Mouse (Mus musculus) bone marrow macrophage, adult 2 months (primary cell): ENCODE measurements around the gene Eef1akmt4. TPM values are rescaled to one million over a fixed set of nuclear protein-coding genes. Genes with fewer than 3 reads are reported as not detected.
A peak's percentile ranks its signal among the peaks of the same experiment; 100 is the strongest.

Experiments
- H3K27ac ChIP-seq: 2 replicates; pipeline ENCODE4 v1.5.1; 2012; ENCODE audit warnings: low read depth, low read length; ENCODE audit not compliant: insufficient read depth
- H3K4me1 ChIP-seq: 2 replicates; pipeline ENCODE4 v1.6.1; 2012; ENCODE audit warnings: low read length; ENCODE audit not compliant: control insufficient read depth, insufficient read depth
- H3K4me3 ChIP-seq: 2 replicates; pipeline ENCODE4 v1.5.1; 2012; ENCODE audit warnings: mild to moderate bottlenecking, low read length, moderate library complexity; ENCODE audit not compliant: insufficient read depth
- CTCF ChIP-seq: IDR thresholded peaks from 2 replicates; pipeline ENCODE4 v1.5.1; 2012; ENCODE audit warnings: low read depth, mild to moderate bottlenecking, low read length, moderate library complexity
- POLR2A ChIP-seq: IDR thresholded peaks from 2 replicates; pipeline ENCODE4 v1.6.1; 2012; ENCODE audit warnings: mild to moderate bottlenecking, low read depth, low read length, borderline replicate concordance
- polyA plus RNA-seq: library from polyadenylated mRNA; stranded (reverse); fragments of >200 nt; gene quantifications from 2 replicates; pipeline ENCODE4 v1.2.4, GENCODE M21; 2012; ENCODE audit not compliant: missing spikeins, insufficient read depth, insufficient read length

Eef1akmt4 gene
- polyA plus RNA-seq, result 7.0 and 9.8 TPM in 2 replicates

GRCm38 (mm10) chr16:20611357-20612227 lies at the start of gene Eef1akmt4, which contains the start of the genes Gm49333 and Alg3:
Gene Eef1akmt4, plus strand, starts transcription at chr16:20611593.
Gene Gm49333, plus strand, starts transcription at chr16:20611610.
Gene Alg3, minus strand, starts transcription at chr16:20611735.
- no peak; the same call in 1 of the 2 replicates for TF ChIP-seq POLR2A
- no peak for TF ChIP-seq CTCF
- peaks cover 4% of the 10 kb centered on the region; the same call in 1 of the 2 replicates for H3K4me1 ChIP-seq
- peak within 1 kb of the TSS; percentile 75 for H3K4me3 ChIP-seq
- peak within 1 kb of the TSS; percentile 66 for H3K27ac ChIP-seq

- H3K4me1 ChIP-seq, result no peaks in the 10 kb centered on the region
- TF ChIP-seq POLR2A (no peak), CTCF (no peak)
- H3K4me3 ChIP-seq, result no peak overlapping the region
- H3K27ac ChIP-seq, result no peak overlapping the region
Measured at GRCm38 (mm10) chr16:20565075-20565474, 46.3 kb upstream of the Eef1akmt4 start.

- Histone ChIP-seq H3K4me1 (no peaks in the 10 kb centered on the region), H3K4me3 (peak within 1 kb of the TSS; percentile 28), H3K27ac (no peak within 1 kb of the TSS)
- TF ChIP-seq POLR2A (no peak), CTCF (no peak)
Measured at GRCm38 (mm10) chr16:20589366-20589938, 21.9 kb upstream of the Eef1akmt4 start, which contains the start of gene Vwa5b2. Gene Vwa5b2, plus strand, starts transcription at chr16:20589471.

- H3K4me3 ChIP-seq, result peak overlapping the region; percentile 28
- H3K27ac ChIP-seq, result no peak overlapping the region
- no peaks in the 10 kb centered on the region for H3K4me1 ChIP-seq
- TF ChIP-seq CTCF (no peak), POLR2A (no peak)
Measured at GRCm38 (mm10) chr16:20589939-20590679, 21.3 kb upstream of the Eef1akmt4 start.

GRCm38 (mm10) chr16:20590680-20591038 lies 20.7 kb upstream of the Eef1akmt4 start:
- H3K4me3 ChIP-seq, result no peak overlapping the region

GRCm38 (mm10) chr16:20591076-20591705 lies 20.2 kb upstream of the Eef1akmt4 start:
- TF ChIP-seq POLR2A, result no peak
- TF ChIP-seq CTCF, result no peak
- no peak overlapping the region for H3K4me3 ChIP-seq
- H3K4me1 ChIP-seq, result no peaks in the 10 kb centered on the region
- no peak overlapping the region for H3K27ac ChIP-seq

More at GRCm38 (mm10) chr16:20590680-20591038, 20.7 kb upstream of the Eef1akmt4 start:
- H3K27ac ChIP-seq, result no peak overlapping the region
- no peak for TF ChIP-seq CTCF
- H3K4me1 ChIP-seq, result no peaks in the 10 kb centered on the region

GRCm38 (mm10) chr16:20595060-20595673 lies 16.2 kb upstream of the Eef1akmt4 start:
- H3K4me3 ChIP-seq, result no peak overlapping the region
- TF ChIP-seq POLR2A (no peak), CTCF (no peak)
- no peak overlapping the region for H3K27ac ChIP-seq
- no peaks in the 10 kb centered on the region for H3K4me1 ChIP-seq

GRCm38 (mm10) chr16:20595737-20596136 lies 15.7 kb upstream of the Eef1akmt4 start:
- TF ChIP-seq CTCF (no peak), POLR2A (no peak)
- Histone ChIP-seq H3K4me3 (no peak overlapping the region), H3K27ac (no peak overlapping the region), H3K4me1 (no peaks in the 10 kb centered on the region)

- Histone ChIP-seq H3K4me3 (no peak overlapping the region), H3K27ac (no peak overlapping the region), H3K4me1 (no peaks in the 10 kb centered on the region)
- TF ChIP-seq CTCF (no peak), POLR2A (no peak)
Measured at GRCm38 (mm10) chr16:20596687-20597441, 14.5 kb upstream of the Eef1akmt4 start.
